Mouse (Mus musculus) spleen, postnatal 14 days (tissue): Measurements from ENCODE around the gene Crebl2.

Experiments used
- DNase-seq, 2 experiments: peaks; one replicate each; pipeline ENCODE4 v3.0.0; 2021 to 2022; ENCODE audit warnings: low spot score in 2 of 2

The Crebl2 gene

GRCm38 (mm10) chr6:134829786-134830700 lies at the start of gene Crebl2:
Crebl2 (plus strand) TSS chr6:134830154.
- DNase-seq, result peak; percentile 98

DNA sequence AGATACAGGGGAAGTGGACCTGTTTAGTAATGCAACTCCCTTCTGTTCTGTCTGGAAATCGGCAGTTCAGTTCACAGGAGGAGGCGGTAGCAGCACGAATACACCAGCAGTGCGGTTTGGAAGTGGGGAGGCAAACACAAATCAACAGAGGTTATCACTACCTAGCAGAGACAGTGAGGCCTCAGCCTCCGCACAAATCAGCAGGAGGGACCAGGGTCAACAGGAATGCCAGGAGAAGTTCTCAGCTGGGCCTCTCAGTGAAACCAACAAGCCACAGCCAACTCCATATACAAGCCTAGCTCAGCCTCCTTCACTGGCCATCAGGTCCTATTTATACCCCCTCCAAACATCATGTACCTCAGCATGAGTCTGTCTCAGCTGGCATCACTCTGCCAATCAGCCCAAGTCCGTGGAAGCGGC lies 48.5 kb upstream of the Crebl2 start:
- DNase-seq, result no peak

DNA sequence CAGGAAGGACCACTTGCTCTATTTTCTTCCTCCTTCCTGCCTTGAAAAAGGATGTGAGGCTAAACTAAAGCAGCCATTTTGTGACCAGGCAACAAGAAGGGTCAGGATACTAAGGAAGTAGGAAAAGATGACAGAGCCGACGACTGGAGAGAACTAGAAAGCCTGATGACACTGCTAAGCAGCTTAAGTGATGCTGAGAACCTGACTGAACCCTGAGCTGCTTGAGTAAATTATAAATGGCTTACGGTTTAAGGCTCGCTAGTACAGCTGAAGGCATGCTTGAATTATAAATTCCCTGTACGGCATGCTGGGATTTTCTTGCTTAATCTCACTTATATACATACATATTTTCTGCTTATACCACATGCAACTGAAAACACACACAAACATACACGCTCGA lies 47.1 kb upstream of the Crebl2 start:
- no peak for DNase-seq

DNA sequence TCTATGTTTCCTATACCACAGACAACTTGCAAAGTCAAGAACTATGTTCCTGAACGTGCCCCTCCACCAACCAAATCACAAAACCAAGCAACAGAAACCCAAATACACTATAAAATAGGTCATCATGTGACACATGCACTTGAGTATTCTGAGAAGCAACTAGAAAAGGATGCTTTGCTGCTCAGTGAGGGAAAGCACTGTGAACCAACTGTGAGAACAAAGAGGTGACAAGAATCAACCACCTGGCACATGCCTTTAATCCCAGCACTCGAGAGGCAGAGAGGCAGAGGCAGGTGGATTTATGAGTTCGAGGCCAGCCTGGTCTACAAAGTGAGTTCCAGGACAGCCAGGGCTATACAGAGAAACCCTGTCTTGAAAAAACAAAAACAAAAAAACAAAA lies 43.5 kb upstream of the Crebl2 start:
- no peak for DNase-seq

- DNase-seq, result no peak
Observed at GRCm38 (mm10) chr6:134789100-134789499, 40.9 kb upstream of the Crebl2 start.

DNA sequence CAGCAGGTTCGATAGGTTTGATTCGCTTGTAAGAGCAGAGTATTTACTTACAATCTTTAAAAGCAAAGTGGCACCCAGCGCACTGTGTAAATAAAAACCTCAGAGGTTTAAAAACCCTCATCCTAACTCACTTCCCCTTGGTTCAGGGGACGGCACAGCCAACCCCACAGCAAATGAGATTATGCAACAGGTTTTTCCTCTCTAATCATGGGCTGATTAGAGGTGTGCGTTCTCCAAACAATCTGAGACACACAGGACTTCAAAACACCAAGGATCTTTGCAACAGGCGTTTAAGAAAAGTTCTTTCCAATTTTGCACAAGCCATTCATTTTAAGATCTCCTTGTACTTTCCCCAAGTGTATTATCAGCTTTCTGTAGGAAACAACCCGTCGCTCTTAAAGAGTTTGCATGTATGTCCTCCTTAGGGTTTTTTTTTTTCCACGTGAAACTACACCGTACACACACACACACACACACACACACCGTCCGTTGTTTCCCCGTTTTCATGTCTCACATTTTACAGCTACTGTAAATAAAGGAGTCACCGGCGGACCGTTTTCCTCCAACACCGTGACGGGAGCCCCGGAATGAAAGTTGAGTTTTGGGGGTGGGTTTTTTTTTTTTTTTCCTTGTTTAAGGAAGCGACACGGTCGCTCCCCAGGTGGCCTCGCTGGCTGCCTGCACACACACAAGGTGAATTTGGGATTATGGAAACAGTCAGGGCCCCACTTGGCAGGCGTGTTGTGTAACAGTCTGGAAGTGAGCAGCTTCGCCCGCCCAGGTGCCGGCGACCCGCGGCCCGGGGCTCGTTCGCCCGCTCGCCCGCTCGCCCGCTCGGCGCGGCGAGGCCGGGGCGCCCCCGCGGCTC lies 38.5 kb upstream of the Crebl2 start:
- no peak for DNase-seq

DNA sequence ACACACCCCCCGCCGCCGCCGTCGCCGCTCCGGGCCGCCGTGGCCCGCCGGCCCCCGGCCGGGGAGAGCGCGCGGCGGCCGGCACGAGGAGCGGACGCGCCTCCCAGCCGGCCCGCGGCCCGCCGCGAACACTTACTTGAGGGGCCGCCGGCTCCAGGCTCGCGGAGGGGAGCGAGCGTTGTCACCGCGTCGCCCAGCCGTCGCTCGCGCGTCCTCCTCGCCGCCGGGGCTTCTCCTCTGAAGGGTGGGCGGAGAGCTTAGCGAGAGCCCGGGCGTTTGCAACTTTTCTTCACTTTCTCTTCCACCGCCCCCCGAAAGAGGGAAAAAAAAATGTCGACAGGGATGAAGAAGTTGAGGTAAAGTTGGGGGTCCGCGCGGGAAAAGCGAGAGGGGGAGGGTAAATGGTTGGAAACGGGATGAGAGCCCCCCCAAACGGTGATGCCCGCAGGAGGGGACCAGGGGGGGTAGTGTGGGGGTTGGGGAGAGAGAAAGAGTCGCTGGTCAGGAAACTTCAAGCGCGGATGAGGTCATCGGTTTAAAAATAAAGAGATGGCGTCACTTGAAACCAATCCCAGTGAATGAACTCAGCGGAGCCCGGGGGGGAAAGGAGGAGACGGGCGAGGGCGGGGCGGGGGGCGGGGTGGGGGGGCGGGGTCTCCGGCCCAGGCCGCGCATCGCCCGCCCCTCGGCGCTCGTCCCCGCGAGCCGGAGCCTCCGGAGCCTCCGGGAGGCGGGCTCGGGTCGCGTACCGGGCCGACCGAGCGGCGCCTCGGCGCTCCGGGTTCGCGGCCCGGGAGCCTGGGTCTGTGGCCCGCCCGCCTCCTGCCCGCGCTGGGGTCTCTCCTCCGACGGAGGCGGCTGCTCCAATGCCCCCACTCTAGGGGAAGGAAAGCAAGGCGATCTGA lies 37.6 kb upstream of the Crebl2 start, which contains the start of gene Dusp16:
Gene Dusp16, minus strand, starts transcription at position 485 of the 905 bp plus-strand sequence.
- peak; percentile 23 to 61 for DNase-seq

DNA sequence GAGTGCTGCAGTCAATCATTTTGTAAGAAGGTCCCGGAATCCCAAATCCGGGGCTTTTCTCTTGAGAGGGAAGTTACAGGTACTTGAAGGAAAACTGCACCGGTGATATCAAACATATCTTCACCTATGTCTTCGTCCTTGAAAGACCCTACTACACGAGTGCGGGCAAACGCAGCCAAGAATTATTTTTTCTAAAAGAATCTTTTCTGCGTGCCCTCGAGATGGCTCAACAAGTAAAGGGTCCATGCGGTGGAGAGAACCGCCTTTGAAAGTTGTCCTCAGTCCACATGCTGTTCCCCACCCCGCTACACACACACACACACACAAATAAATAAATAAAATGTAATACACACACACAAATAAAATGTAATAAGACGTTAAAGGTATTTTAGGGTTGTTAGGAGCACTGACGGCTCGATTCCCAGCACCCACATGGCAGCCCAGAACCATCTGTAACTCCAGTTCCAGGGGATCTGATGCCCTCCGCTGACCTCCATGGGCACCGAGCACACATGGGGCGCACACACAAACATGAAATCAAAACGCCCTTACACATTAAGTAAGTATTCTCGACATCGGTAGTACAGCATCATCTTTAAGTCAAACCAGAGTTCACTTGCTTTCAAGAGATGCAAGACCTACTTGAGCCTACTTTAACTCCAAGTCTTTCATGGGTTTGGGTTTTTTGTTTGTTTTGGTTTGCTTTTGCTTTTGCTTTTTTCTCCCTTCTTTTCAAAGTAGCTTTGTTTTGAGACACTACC lies 36.7 kb upstream of the Crebl2 start:
- DNase-seq, result no peak

- peak; percentile 65 to 79 for DNase-seq
Observed at GRCm38 (mm10) chr6:134793911-134794520, 35.9 kb upstream of the Crebl2 start.

GRCm38 (mm10) chr6:134796297-134796696 lies 33.7 kb upstream of the Crebl2 start:
- DNase-seq, result no peak

DNA sequence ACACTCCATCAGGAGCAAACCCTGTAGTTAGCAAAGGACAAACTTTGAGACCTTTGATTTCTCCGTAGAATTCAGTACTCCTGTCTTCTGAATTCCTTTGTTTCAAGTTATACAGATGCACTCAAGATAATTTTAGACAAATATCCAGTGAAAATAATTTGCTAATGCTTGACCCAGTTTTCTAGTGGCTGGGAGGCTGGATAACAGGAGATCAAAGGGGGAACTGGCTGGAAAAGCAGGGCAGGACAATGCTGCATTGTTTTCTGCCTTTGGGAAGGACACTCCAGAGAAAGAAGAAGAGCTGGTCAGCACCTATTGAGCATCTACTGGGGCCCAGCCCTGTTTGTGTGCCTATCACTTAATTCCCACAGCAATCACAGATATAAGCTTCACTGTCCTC lies 28.5 kb upstream of the Crebl2 start:
- DNase-seq, result no peak

DNA sequence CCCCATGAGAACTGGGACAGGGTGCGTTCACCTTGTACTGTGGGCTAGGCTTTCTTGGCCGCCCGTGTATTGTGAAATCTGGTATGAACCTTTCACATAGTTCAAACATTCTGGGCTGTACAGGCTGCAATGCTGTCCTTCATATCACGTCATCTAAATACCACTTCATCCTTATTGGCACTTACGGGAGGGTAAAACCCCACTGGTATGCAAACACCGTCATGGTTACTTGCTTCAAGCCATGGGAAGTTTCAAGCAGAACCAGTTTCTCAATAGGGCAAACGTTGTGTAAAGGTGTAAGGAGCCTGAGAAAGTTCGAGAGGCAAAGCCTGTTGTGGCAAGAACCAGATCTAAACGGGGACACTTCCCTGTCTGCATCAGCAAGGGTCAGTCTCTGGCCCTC lies 27.3 kb upstream of the Crebl2 start:
- DNase-seq, result no peak

- no peak for DNase-seq
Observed at GRCm38 (mm10) chr6:134804736-134805277, 25.1 kb upstream of the Crebl2 start.

DNA sequence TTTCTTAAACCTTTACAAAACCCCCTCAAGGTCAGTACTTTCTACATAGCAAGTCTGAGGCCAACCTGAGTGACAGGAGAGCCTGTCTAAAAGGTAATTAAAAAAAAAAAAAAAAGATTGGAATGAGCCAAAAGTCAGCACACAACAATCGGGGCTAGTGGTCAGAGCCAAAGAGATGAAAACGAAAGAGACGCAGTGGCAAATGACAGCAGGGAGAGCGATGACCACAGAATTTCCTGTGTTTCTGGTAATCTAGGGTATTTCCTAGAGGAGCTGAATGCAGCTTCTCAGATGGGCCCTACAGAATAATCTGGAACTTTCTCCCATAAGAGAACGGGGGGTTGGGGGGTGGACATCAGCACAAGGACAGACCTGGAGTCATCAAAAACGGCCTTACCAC lies 23.8 kb upstream of the Crebl2 start:
- DNase-seq, result no peak

DNA sequence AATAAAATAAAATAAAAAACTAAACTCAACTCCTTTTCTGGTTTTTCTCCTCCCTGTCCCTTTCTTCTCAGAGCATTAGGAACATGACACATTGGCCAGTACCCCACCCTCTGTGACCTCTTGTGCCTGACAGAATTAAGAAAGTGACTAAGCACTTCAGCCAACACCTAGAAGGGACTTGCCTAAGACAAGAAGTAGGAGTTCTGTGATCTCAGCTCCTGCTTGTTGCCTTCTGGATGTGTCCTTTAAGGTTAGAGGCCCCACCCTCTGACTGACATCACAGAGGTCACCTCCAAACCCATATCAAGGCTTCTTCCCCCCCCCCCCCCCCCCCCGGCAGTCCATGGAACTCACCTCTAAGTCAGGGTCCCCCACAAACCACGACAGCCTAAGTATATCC lies 22.9 kb upstream of the Crebl2 start:
- DNase-seq, result no peak

GRCm38 (mm10) chr6:134807794-134808193 lies 22.2 kb upstream of the Crebl2 start:
- DNase-seq, result no peak

GRCm38 (mm10) chr6:134813066-134813465 lies 16.9 kb upstream of the Crebl2 start:
- no peak for DNase-seq

- no peak for DNase-seq
Observed at GRCm38 (mm10) chr6:134817051-134817928, 12.7 kb upstream of the Crebl2 start.

DNA sequence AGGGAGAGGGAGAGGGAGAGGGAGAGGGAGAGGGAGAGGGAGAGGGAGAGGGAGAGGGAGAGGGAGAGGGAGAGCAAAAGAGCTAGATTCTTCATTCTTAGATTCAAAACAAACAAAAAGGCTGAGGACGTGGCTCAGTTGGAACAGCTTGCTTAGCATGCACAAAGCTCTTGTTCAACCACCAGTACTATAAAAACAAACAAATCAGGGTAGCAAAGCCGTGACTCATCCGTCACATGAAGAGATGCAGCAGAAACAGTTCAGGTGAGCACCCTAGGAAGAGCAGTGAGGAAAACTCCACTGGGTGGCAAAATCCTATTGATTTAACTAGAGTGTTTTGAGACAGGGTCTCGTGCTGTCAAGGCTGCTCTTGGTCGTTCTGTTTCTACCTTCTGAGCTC lies 10.2 kb upstream of the Crebl2 start:
- DNase-seq, result no peak
